10 mouse cellular contexts compared by ENCODE assay signal in genomic region chr5:139694292-139694988, GRCm38 (mm10). TPM values are rescaled to one million over a fixed set of nuclear protein-coding genes. Genes with fewer than 3 reads are reported as not detected.
DNase-seq lines count a peak whose midpoint lies in the region; ATAC-seq and TF ChIP-seq lines count a peak whose summit lies in the region.
"Had no signal": no experiment of that assay in that cellular context is flagged by ENCODE, and none has a peak within 500 bp of the region (broad histone marks: within the 10 kb centered on the region; RNA-seq: fewer than 3 reads in every experiment).

No protein-coding gene starts in this region.

- TF ChIP-seq CTCF in MEL (IDR thresholded peaks at IDR 0.05 in 2 of 3, conservative IDR thresholded peaks at IDR 0.05 in 1 of 3; ENCODE audit: control insufficient read depth in 1 of 3, insufficient read depth in 1 of 3, low read depth in 2 of 3, low read length in 3 of 3, poor library complexity in 1 of 3, severe bottlenecking in 1 of 3) = 0 out of 6 replicates have a peak, but pooled peaks of 1 of the 3 experiments have one; percentile 4

- peaks cover 7% of the 10 kb centered on the region; the same call in 1 of the 2 replicates for H3K27me3 ChIP-seq in kidney, embryonic 15.5 days
- no peaks in the 10 kb centered on the region for H3K27me3 ChIP-seq in MEL (ENCODE audit: control insufficient read depth in 1 of 2, insufficient read depth in 2 of 2, low read length in 2 of 2)
- 0 out of 2 replicates have a peak, but pooled peaks cover 3% of the 10 kb centered on the region for H3K27me3 ChIP-seq in embryonic facial prominence, embryonic 13.5 days
- H3K27me3 ChIP-seq in intestine, embryonic 16.5 days (replicated peaks; ENCODE audit: control insufficient read depth, insufficient read depth, low read length) = no peaks in the 10 kb centered on the region

- H3K9me3 ChIP-seq in kidney, embryonic 15.5 days (replicated peaks) = no peaks in the 10 kb centered on the region
- H3K9me3 ChIP-seq in MEL (replicated peaks; ENCODE audit: insufficient read depth, low read length) = no peaks in the 10 kb centered on the region
- H3K9me3 ChIP-seq in embryonic facial prominence, embryonic 13.5 days = no peaks in the 10 kb centered on the region
- H3K9me3 ChIP-seq in intestine, embryonic 16.5 days (ENCODE audit: control insufficient read depth, low read length) = no peaks in the 10 kb centered on the region

- ATAC-seq in kidney, embryonic 15.5 days (replicated peaks; ENCODE audit: low FRiP score) = no peak; the same call in 1 of the 2 replicates
- no peak for ATAC-seq in embryonic facial prominence, embryonic 13.5 days (ENCODE audit: insufficient number of reproducible peaks, insufficient read depth, low FRiP score, low TSS enrichment, low read depth)
- peak; percentile 62; the same call in 1 of the 2 replicates for ATAC-seq in intestine, embryonic 16.5 days
- no peak for ATAC-seq in erythroid progenitor cell, adult 5-6 weeks (replicated peaks; ENCODE audit: low FRiP score, poor library complexity, severe bottlenecking)

- 0 out of 4 replicates have a peak, but pooled peaks of 1 of the 2 experiments have one; percentile 24 for TF ChIP-seq POLR2A in MEL (IDR thresholded peaks at IDR 0.05; ENCODE audit: control insufficient read depth in 1 of 2, insufficient read depth in 1 of 2, low read depth in 1 of 2, low read length in 2 of 2, poor library complexity in 1 of 2)

- DNase-seq in kidney, adult 8-10 months = no peak
- no peak for DNase-seq in MEL (ENCODE audit: low read depth, low spot score)
- no peak for DNase-seq in gastrocnemius, adult 18-20 months (ENCODE audit: low spot score)
- no peak for DNase-seq in urinary bladder, adult 18-20 months (ENCODE audit: low spot score in 2 of 2)
- DNase-seq: lung, postnatal 36 days; spleen, adult 18-20 months had no signal

- 0 out of 2 replicates have a peak overlapping the region, but pooled peaks have one; percentile 21 for H3K9ac ChIP-seq in kidney, embryonic 15.5 days
- H3K9ac ChIP-seq in MEL (ENCODE audit: control insufficient read depth, low read depth, low read length, poor library complexity, severe bottlenecking) = peak overlapping the region; percentile 80
- H3K9ac ChIP-seq in embryonic facial prominence, embryonic 13.5 days = 0 out of 2 replicates have a peak overlapping the region, but pooled peaks have one; percentile 27
- H3K9ac ChIP-seq in intestine, embryonic 16.5 days (ENCODE audit: low read depth, low read length) = peak overlapping the region; percentile 56; the same call in 1 of the 2 replicates

- H3K27ac ChIP-seq in kidney, embryonic 15.5 days = no peak overlapping the region
- H3K27ac ChIP-seq in MEL (ENCODE audit: control insufficient read depth, low read depth, low read length) = peak overlapping the region; percentile 97
- H3K27ac ChIP-seq in embryonic facial prominence, embryonic 13.5 days = no peak overlapping the region
- H3K27ac ChIP-seq in intestine, embryonic 16.5 days (ENCODE audit: low read length) = peak overlapping the region; percentile 33; the same call in 1 of the 2 replicates

- no peaks in the 10 kb centered on the region; the same call in 1 of the 2 replicates for H3K79me2 ChIP-seq in MEL (ENCODE audit: control insufficient read depth, insufficient read depth, low read length, poor library complexity)

- 51% methylated on average over 16 of the region's 16 CpGs for WGBS in kidney, embryonic 15.5 days
- WGBS in embryonic facial prominence, embryonic 13.5 days = 41% methylated on average over 16 of the region's 16 CpGs
- 54% methylated on average over 16 of the region's 16 CpGs for WGBS in intestine, embryonic 16.5 days

- peak overlapping the region; percentile 50 for H3K4me2 ChIP-seq in kidney, embryonic 15.5 days
- peak overlapping the region; percentile 46 for H3K4me2 ChIP-seq in embryonic facial prominence, embryonic 13.5 days
- peak overlapping the region; percentile 46 for H3K4me2 ChIP-seq in intestine, embryonic 16.5 days (ENCODE audit: low read depth, low read length)

- H3K36me3 ChIP-seq in kidney, embryonic 15.5 days = no peaks in the 10 kb centered on the region
- peaks cover 0 to 13% of the 10 kb centered on the region in 2 experiments; a peak in 2 of 4 replicates for H3K36me3 ChIP-seq in MEL (ENCODE audit: control insufficient read depth in 1 of 2, insufficient read depth in 2 of 2, low read length in 2 of 2)
- no peaks in the 10 kb centered on the region for H3K36me3 ChIP-seq in embryonic facial prominence, embryonic 13.5 days
- no peaks in the 10 kb centered on the region for H3K36me3 ChIP-seq in intestine, embryonic 16.5 days (ENCODE audit: control insufficient read depth, insufficient read depth, low read length)

- no peak for TF ChIP-seq EP300 in MEL (IDR thresholded peaks at IDR 0.05; ENCODE audit: low read depth in 1 of 2, low read length in 2 of 2)

- peaks cover 11% of the 10 kb centered on the region for H3K4me1 ChIP-seq in kidney, embryonic 15.5 days
- H3K4me1 ChIP-seq in MEL (ENCODE audit: control insufficient read depth in 1 of 2, insufficient read depth in 2 of 2, low read length in 2 of 2) = peaks cover 6 to 20% of the 10 kb centered on the region in 2 experiments
- peaks cover 8% of the 10 kb centered on the region for H3K4me1 ChIP-seq in embryonic facial prominence, embryonic 13.5 days
- peaks cover 5% of the 10 kb centered on the region; the same call in 1 of the 2 replicates for H3K4me1 ChIP-seq in intestine, embryonic 16.5 days (ENCODE audit: control insufficient read depth, insufficient read depth, low read length)

- no peak overlapping the region for H3K4me3 ChIP-seq in kidney, embryonic 15.5 days (replicated peaks)
- H3K4me3 ChIP-seq in MEL (ENCODE audit: control insufficient read depth in 1 of 2, insufficient read depth in 1 of 2, low read depth in 2 of 2, low read length in 2 of 2) = peak overlapping the region; percentile 62 to 66
- H3K4me3 ChIP-seq in embryonic facial prominence, embryonic 13.5 days = peak overlapping the region; percentile 18; the same call in 1 of the 2 replicates
- H3K4me3 ChIP-seq in intestine, embryonic 16.5 days (ENCODE audit: low read length) = peak overlapping the region; percentile 27

- TF ChIP-seq RAD21 in MEL (IDR thresholded peaks at IDR 0.05; ENCODE audit: low read depth, low read length) = no peak

TF ChIP-seq in MEL, 35 proteins besides CTCF, POLR2A, EP300 and RAD21:
- peak; percentile 80; the same call in 1 of the 2 replicates for TF ChIP-seq CHD1 (IDR thresholded peaks at IDR 0.05; ENCODE audit: low read depth, low read length)
- TF ChIP-seq MAZ (IDR thresholded peaks at IDR 0.05; ENCODE audit: low read depth, low read length) = no peak

RNA-seq across cellular contexts. Expression of gene Micall2, which starts 41.7 kb away (rescaled TPM):
- polyA plus RNA-seq in kidney, embryonic 15.5 days (2015; fragmentation: Nextera tagmentation; extraction: Ambion mirVana) = 4.6 and 5.9 TPM in 2 replicates
- 3.3 and 5.4 TPM in 2 replicates for total RNA-seq in MEL (2012; rRNA removed)
- 10 to 100 TPM in 1 of 2 experiments, not detected in 1; 17.6 TPM for polyA plus RNA-seq in MEL (2012; ENCODE audit: insufficient read depth in 1 of 2, insufficient read length in 2 of 2, low read depth in 1 of 2, low replicate concordance in 2 of 2, missing spikeins in 1 of 2)
- 7.3 and 8.9 TPM in 2 replicates for polyA plus RNA-seq in embryonic facial prominence, embryonic 13.5 days (2015; fragmentation: Nextera tagmentation; extraction: Ambion mirVana)
- 11.6 and 14.8 TPM in 2 replicates for polyA plus RNA-seq in intestine, embryonic 16.5 days (2015; fragmentation: Nextera tagmentation; extraction: Ambion mirVana)
- total RNA-seq in gastrocnemius, adult 18-20 months (2021) = under 1 TPM; 0.30 to 0.57 TPM
- 42.8 and 81.4 TPM in 2 replicates for total RNA-seq in erythroid progenitor cell, adult 5-6 weeks (2015; ENCODE audit: low replicate concordance)
- 58.5 and 59.2 TPM in 2 replicates for total RNA-seq in erythroid progenitor cell, adult 5-6 weeks (2017; ENCODE audit: low replicate concordance)

Comparison
In these comparisons a context has a peak if more than half of its experiments do, and no peak if none do; other contexts are left out.
1. H3K27ac ChIP-seq: peak in MEL (single experiment) and intestine, embryonic 16.5 days (single experiment); none in kidney, embryonic 15.5 days (single experiment) and embryonic facial prominence, embryonic 13.5 days (single experiment).
2. H3K9ac ChIP-seq: peak in every context shown above with its lines; median percentile 80 in MEL; 56 in intestine, embryonic 16.5 days; 27 in embryonic facial prominence, embryonic 13.5 days; 21 in kidney, embryonic 15.5 days.
3. Peak in every context shown above with its lines, with median percentiles within 50 percentile points of each other: H3K4me2 ChIP-seq.